Mouse (Mus musculus) bone marrow, adult 2 months (tissue): ENCODE measurements around the gene Pan3.

Source experiments
- CTCF ChIP-seq: fragments of 200-500 bp; IDR thresholded peaks from 2 replicates; pipeline ENCODE4 v1.5.1; 2011; ENCODE audit warnings: low read length, control low read depth; ENCODE audit not compliant: control insufficient read depth, insufficient read depth
- POLR2A ChIP-seq: fragments of 200-500 bp; IDR thresholded peaks from 2 replicates; pipeline ENCODE4 v1.6.1; 2011; ENCODE audit warnings: low read depth, mild to moderate bottlenecking, control low read depth, low read length, borderline replicate concordance; ENCODE audit not compliant: control insufficient read depth

- TF ChIP-seq CTCF, result no peak
- no peak for TF ChIP-seq POLR2A
Observed at GRCm38 (mm10) chr5:147435751-147436150, 5.8 kb downstream of the Pan3 start.
